Mouse (Mus musculus) cerebellum, adult (tissue): ENCODE data around the gene Setx.
"Not testable (repeated sequence)": the region's sequence is repeated elsewhere in the genome, so short reads cannot be mapped to it uniquely, and the experiment has no call there.

Experiments used
- ATAC-seq: cut with Nextera tagmentation; 2 replicates; pipeline ENCODE4 v1.9.2; 2017; ENCODE audit warnings: mild to moderate bottlenecking, moderate library complexity, mixed read lengths; ENCODE audit not compliant: insufficient number of reproducible peaks, low FRiP score, low TSS enrichment

The Setx gene

DNA sequence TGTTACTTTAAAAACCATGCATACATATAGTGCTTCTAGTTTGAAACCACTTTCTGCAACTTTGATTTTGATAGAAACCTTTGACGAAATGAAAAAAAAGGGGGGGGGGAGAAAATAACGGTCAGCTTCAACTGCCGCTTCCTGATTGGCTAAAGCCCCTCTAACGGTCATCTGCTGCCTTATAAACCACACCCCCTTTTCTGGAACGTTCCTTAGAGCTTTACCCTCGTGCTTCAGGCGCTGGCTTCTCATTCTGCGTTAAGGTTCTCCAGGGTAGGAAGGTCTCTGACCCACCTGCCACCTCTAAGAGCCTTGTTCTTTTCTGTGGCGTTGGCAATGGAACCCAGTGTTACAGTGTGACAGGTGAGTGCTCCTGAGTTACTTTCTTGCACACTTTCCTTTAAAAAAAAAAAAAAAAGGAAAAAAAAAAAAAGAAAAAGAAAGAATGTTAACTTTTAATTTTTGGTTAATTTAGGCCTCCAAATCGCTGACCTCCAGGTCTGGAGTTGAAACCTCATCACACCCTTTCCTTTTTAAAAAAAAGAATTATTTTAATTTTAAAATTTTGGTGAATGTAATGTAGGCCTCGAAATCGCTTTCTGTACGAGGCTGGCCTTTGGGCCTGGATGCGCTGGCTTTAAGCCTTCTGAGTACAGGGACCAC is at the start of gene Setx:
TSS of gene Setx (plus strand) at position 275 of the 663 bp plus-strand sequence.
- no peak for ATAC-seq

GRCm38 (mm10) chr2:29074676-29075075 is 49.3 kb upstream of the Setx start:
- no peak for ATAC-seq

GRCm38 (mm10) chr2:29075331-29076070 is 48.5 kb upstream of the Setx start:
- ATAC-seq, result no peak

GRCm38 (mm10) chr2:29076226-29076625 is 47.8 kb upstream of the Setx start:
- no peak for ATAC-seq

DNA sequence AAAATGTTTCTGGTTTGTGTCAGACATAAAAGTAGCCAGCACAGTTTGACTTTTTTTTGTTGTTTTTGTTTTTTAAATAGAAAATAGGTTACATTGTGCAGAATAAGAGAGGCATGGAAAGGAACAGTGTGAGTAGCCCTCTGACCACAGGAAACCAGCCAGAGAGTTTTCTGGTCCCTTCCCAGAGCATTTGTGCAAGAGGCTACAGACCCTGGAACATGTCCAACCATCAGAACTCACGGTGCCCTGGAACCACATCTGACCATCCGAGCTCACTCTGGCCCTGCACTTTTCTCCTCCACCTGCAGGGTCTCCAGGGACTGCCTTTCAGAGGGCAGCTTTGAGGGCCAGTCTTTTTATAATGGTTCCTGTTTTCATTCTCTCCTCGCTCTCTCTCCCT is 42.0 kb upstream of the Setx start:
- ATAC-seq, result no peak

DNA sequence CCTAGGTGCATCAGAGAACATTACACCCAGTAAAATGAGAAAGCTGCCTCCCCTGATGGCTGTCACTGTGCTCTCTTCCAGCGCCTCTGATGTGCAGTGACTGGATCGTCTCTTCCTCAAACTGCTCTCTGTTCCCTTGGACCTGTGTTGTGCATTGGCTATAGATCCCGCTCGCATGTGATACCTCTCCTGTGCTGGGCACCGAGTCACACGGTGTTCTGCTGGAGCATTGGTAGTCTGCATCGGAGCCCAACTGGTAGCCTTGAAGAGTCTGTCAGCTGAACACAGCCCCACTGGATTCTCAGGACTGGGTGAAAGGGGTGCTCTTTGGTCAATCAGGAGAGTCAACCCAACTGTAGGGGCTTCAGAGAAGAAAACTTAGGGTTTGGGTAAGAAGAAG is 38.0 kb upstream of the Setx start:
- ATAC-seq, result no peak

DNA sequence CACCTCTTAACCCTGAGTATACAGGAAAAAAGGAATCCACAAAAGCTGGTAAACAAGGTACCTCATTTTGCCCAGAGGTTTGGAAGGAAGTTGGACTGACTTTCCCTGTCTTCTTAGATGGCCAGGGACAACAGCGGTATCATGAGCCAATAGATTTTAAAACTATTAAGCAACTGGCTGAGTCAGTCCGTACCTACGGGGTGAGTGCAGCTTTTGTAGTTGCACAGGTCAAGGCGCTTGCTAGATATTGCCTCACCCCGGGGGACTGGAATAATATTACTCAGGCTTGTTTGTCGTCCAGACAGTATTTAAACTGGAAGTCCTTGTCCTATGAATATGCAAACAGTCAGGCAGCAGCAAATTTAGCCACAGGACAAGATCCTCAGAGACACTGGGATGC is 34.7 kb upstream of the Setx start:
- not testable (repeated sequence) for ATAC-seq

- ATAC-seq, result no peak
Measured at GRCm38 (mm10) chr2:29095674-29096073, 28.3 kb upstream of the Setx start.

DNA sequence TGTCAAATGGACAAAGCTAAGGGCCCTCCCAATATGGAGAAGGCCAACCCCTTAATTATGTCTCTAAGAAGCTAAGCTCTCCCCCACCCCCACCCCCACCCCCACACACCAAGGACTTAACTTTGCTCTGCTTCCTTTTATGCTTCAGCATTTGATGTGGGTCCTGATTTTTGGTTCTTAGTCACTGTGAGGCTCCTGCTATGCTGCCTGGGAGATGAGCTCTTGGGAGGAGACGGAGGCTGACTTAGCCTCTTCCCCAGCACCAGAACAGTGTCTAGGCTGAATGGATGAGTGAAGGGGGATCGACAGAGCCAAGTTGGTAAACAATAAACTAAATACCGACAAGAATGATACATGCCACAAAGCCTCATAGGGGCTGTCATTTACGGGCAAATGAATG is 27.2 kb upstream of the Setx start:
- ATAC-seq, result no peak

- ATAC-seq, result no peak
Measured at GRCm38 (mm10) chr2:29097465-29097864, 26.5 kb upstream of the Setx start.

DNA sequence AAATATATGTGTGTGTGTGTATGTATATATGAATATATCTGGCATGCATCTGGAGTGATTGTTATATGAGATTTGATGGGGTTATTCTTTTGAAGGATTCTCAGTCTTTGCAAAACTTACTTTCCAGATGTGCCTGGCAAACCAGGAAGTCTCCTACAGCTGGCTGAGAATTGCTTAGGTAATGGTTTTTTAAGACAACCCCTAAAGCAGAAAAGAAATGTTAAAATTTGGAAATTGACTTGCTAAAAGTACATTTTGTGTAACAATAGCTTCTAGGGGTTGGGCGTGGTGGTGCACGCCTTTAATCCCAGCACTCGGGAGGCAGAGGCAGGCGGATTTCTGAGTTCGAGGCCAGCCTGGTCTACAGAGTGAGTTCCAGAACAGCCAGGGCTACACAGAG is 26.0 kb upstream of the Setx start:
- ATAC-seq, result not testable (repeated sequence)

DNA sequence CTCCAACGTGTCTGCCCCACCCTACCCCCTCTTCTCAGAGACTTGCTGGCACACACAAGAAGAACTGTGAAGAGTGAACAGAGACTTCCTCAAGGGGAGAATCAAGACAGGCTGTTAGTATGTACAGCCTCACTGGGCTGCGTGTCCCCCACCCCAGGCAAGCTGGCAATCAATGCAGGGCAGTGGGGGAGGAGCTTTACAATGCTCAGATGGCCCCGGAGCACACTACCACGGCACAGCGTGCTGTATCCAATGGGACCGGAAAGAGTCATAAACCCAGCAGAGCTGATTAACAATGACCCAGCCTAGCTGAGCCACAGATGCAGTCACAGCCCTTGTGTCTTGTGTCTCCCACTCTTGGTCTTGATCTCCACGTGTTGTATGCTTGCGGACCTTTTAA is 25.2 kb upstream of the Setx start:
- no peak for ATAC-seq

- no peak for ATAC-seq
Measured at GRCm38 (mm10) chr2:29099646-29100045, 24.3 kb upstream of the Setx start.

DNA sequence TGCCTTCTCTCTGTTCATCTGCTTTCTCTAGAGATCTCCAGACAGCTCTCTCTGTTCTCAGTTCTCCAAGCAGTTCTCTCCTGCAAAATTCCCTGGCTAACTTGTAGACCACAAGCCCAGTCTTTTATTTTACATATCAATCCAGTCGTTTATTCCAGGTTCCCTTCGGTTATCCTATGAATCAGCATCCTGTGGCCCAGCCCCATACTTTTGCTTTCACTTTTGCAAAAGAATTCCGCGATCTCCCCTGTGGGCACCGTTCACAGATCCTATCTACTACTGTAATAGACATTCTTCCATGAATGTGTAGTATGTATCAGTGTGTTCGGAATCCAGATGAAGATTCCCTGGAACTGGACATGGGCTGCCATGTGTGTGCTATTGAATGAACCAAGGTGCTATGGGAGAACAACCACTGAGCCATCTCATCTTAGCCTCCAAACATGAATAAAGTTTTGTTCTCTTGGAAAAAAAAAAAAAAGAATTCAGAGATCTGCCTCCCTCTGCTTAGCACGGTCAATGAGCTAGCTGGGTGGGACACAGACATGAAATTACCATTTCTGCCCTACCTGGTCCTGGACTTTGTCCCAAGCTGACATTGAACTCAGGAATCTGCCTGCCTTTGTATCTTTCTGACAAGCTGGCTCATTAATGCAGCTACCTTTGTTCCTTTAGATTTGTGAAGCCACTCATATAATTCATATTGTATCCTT is 23.0 kb upstream of the Setx start:
- no peak for ATAC-seq

GRCm38 (mm10) chr2:29102416-29103377 is 21.3 kb upstream of the Setx start:
- not testable (repeated sequence) for ATAC-seq

DNA sequence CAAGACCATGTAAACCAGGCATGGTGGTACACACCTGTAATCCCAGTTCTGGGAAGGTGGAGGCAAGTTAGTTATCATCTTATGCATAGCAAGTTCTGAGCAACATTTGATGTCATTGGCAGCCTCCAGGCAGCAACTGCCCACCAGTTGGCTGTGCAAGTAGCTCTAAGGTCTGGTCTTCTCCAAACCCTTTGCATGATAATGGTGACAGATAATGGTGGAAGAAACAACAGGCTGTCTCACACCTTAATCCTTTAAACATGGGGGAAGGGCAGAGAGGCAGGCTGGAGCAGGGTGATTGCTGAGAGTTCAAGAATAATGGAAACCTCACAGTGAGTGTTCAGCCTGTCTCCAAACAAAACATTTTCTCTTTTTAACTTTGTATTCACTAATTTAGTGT is 3.0 kb upstream of the Setx start:
- ATAC-seq, result no peak

- no peak for ATAC-seq
Measured at GRCm38 (mm10) chr2:29122446-29122845, 1.5 kb upstream of the Setx start.

DNA sequence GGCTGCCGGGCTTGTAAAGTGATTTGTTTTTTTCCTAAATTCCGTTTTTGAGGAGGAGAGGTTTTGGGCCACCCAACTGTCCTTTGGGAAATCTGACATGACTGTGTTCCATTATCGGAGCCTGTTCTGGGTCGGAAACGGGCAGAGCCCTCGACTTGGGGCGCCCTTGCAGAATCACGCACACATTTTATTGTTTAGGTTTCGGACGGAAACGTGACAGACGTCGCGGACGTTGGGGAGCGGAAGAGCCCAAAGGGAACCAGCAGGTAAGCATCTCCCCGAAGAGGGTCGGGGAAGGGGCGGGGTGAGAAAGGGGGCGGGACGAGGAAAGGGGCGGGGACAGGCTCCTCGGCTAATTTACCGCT is 572 bp downstream of the Setx start:
- ATAC-seq, result no peak

GRCm38 (mm10) chr2:29124936-29125701 is 1.1 kb downstream of the Setx start:
- ATAC-seq, result peak; percentile 97
